Mouse (Mus musculus) megakaryocyte, embryonic 14.5 days (primary cell): ENCODE data around the gene Atp1b3.

Experiments
- FLI1 ChIP-seq: IDR thresholded peaks from 2 replicates; pipeline ENCODE4 v1.6.1; 2012; ENCODE audit warnings: low read length, inconsistent platforms, mixed read lengths
- GATA1 ChIP-seq: IDR thresholded peaks from 3 replicates; pipeline ENCODE4 v1.6.1; 2012; ENCODE audit warnings: mixed read lengths, low read length, inconsistent platforms, borderline replicate concordance

GRCm38 (mm10) chr9:96393731-96394235, 29.5 kb upstream of the Atp1b3 start:
- no peak for TF ChIP-seq GATA1
- no peak for TF ChIP-seq FLI1
